Mouse (Mus musculus): ENCODE measurements around the gene Bckdhb.

GRCm38 (mm10) chr9:84072534-84072933, 147.6 kb downstream of the Bckdhb start:
- TF ChIP-seq CTCF (IDR thresholded peaks at IDR 0.05; ENCODE audit: extremely low read depth, insufficient read depth, low read length), result no peak
- TF ChIP-seq POLR2A (IDR thresholded peaks at IDR 0.05; ENCODE audit: extremely low read depth, insufficient read depth, low read length), result no peak
